Mouse (Mus musculus): ENCODE data around the gene Nelfb. TPM values are rescaled to one million over a fixed set of nuclear protein-coding genes. Genes with fewer than 3 reads are reported as not detected.

Nelfb gene
- polyA plus RNA-seq, 1 experiment from 2014 or later, result 116 TPM

- Histone ChIP-seq H3K4me1 (ENCODE audit: control insufficient read depth, insufficient read depth, low read length) (peaks cover 16% of the 10 kb centered on the region), H3K9ac (ENCODE audit: low read depth, low read length) (no peak within 1 kb of the TSS), H3K4me3 (ENCODE audit: low read depth, low read length) (no peak within 1 kb of the TSS), H3K27ac (ENCODE audit: low read length) (no peak within 1 kb of the TSS), H3K9me3 (replicated peaks; ENCODE audit: control insufficient read depth, low read length, poor library complexity, severe bottlenecking) (no peaks in the 10 kb centered on the region), H3K36me3 (ENCODE audit: control insufficient read depth, insufficient read depth, low read length) (no peaks in the 10 kb centered on the region), H3K4me2 (ENCODE audit: low read length) (no peak within 1 kb of the TSS), H3K27me3 (ENCODE audit: control insufficient read depth, insufficient read depth, low read depth, low read length) (no peaks in the 10 kb centered on the region)
- ATAC-seq, result no peak
- WGBS, result 67% methylated on average over 3 of the region's 3 CpGs
Observed at GRCm38 (mm10) chr2:25214444-25214843, 3.2 kb upstream of the Nelfb start, which contains the start of gene Stpg3. Stpg3 (minus strand) TSS chr2:25214637.

GRCm38 (mm10) chr2:25213266-25213865 lies 2.1 kb upstream of the Nelfb start:
- no peak for ATAC-seq

GRCm38 (mm10) chr2:25210686-25211085 lies 603 bp downstream of the Nelfb start:
- Histone ChIP-seq H3K4me3 (ENCODE audit: low read depth, low read length) (peak overlapping the region; percentile 87), H3K36me3 (ENCODE audit: control insufficient read depth, insufficient read depth, low read length) (no peaks in the 10 kb centered on the region; the same call in 1 of the 2 replicates), H3K27me3 (ENCODE audit: control insufficient read depth, insufficient read depth, low read depth, low read length) (no peaks in the 10 kb centered on the region), H3K9ac (ENCODE audit: low read depth, low read length) (peak overlapping the region; percentile 90), H3K9me3 (replicated peaks; ENCODE audit: control insufficient read depth, low read length, poor library complexity, severe bottlenecking) (no peaks in the 10 kb centered on the region), H3K27ac (ENCODE audit: low read length) (peak overlapping the region; percentile 94), H3K4me2 (ENCODE audit: low read length) (peak overlapping the region; percentile 85), H3K4me1 (ENCODE audit: control insufficient read depth, insufficient read depth, low read length) (peaks cover 34% of the 10 kb centered on the region)
- peak; percentile 53 for ATAC-seq
- WGBS, result 0% methylated on average over 24 of the region's 24 CpGs

More at GRCm38 (mm10) chr2:25213266-25213865, 2.1 kb upstream of the Nelfb start:
- Histone ChIP-seq H3K27me3 (ENCODE audit: control insufficient read depth, insufficient read depth, low read depth, low read length) (no peaks in the 10 kb centered on the region), H3K9me3 (replicated peaks; ENCODE audit: control insufficient read depth, low read length, poor library complexity, severe bottlenecking) (no peaks in the 10 kb centered on the region), H3K36me3 (ENCODE audit: control insufficient read depth, insufficient read depth, low read length) (no peaks in the 10 kb centered on the region), H3K4me2 (ENCODE audit: low read length) (no peak overlapping the region), H3K9ac (ENCODE audit: low read depth, low read length) (no peak overlapping the region), H3K4me1 (ENCODE audit: control insufficient read depth, insufficient read depth, low read length) (peaks cover 25% of the 10 kb centered on the region), H3K4me3 (ENCODE audit: low read depth, low read length) (no peak overlapping the region), H3K27ac (ENCODE audit: low read length) (no peak overlapping the region)
- 72% methylated on average over 21 of the region's 23 CpGs for WGBS

GRCm38 (mm10) chr2:25207593-25207992 lies 3.7 kb downstream of the Nelfb start:
- no peak overlapping the region for H3K4me3 ChIP-seq (ENCODE audit: low read depth, low read length)
- 88% methylated on average over 1 of the region's 1 CpGs for WGBS
- H3K9me3 ChIP-seq (replicated peaks; ENCODE audit: control insufficient read depth, low read length, poor library complexity, severe bottlenecking), result no peaks in the 10 kb centered on the region
- no peaks in the 10 kb centered on the region for H3K27me3 ChIP-seq (ENCODE audit: control insufficient read depth, insufficient read depth, low read depth, low read length)
- H3K9ac ChIP-seq (ENCODE audit: low read depth, low read length), result no peak overlapping the region
- peaks cover 34% of the 10 kb centered on the region for H3K4me1 ChIP-seq (ENCODE audit: control insufficient read depth, insufficient read depth, low read length)
- H3K4me2 ChIP-seq (ENCODE audit: low read length), result no peak overlapping the region
- no peak for ATAC-seq
- H3K36me3 ChIP-seq (ENCODE audit: control insufficient read depth, insufficient read depth, low read length), result peaks cover 12% of the 10 kb centered on the region
- H3K27ac ChIP-seq (ENCODE audit: low read length), result no peak overlapping the region

GRCm38 (mm10) chr2:25203631-25204214 lies 7.6 kb downstream of the Nelfb start:
- no peaks in the 10 kb centered on the region for H3K9me3 ChIP-seq (replicated peaks; ENCODE audit: control insufficient read depth, low read length, poor library complexity, severe bottlenecking)
- no peak overlapping the region for H3K9ac ChIP-seq (ENCODE audit: low read depth, low read length)
- no peak overlapping the region for H3K27ac ChIP-seq (ENCODE audit: low read length)
- ATAC-seq, result no peak
- H3K4me3 ChIP-seq (ENCODE audit: low read depth, low read length), result no peak overlapping the region
- peaks cover 31% of the 10 kb centered on the region for H3K36me3 ChIP-seq (ENCODE audit: control insufficient read depth, insufficient read depth, low read length)
- peaks cover 13% of the 10 kb centered on the region; the same call in 1 of the 2 replicates for H3K4me1 ChIP-seq (ENCODE audit: control insufficient read depth, insufficient read depth, low read length)
- no peak overlapping the region for H3K4me2 ChIP-seq (ENCODE audit: low read length)
- 61% methylated on average over 4 of the region's 4 CpGs for WGBS
- H3K27me3 ChIP-seq (ENCODE audit: control insufficient read depth, insufficient read depth, low read depth, low read length), result no peaks in the 10 kb centered on the region

GRCm38 (mm10) chr2:25200631-25201030 lies 10.7 kb downstream of the Nelfb start:
- ATAC-seq, result no peak
- 93% methylated on average over 2 of the region's 2 CpGs for WGBS

GRCm38 (mm10) chr2:25197946-25198345 lies 13.3 kb downstream of the Nelfb start:
- Histone ChIP-seq H3K9me3 (replicated peaks; ENCODE audit: control insufficient read depth, low read length, poor library complexity, severe bottlenecking) (no peaks in the 10 kb centered on the region), H3K27me3 (ENCODE audit: control insufficient read depth, insufficient read depth, low read depth, low read length) (peaks cover 21% of the 10 kb centered on the region), H3K27ac (ENCODE audit: low read length) (no peak overlapping the region), H3K4me2 (ENCODE audit: low read length) (no peak overlapping the region), H3K4me1 (ENCODE audit: control insufficient read depth, insufficient read depth, low read length) (no peaks in the 10 kb centered on the region; the same call in 1 of the 2 replicates), H3K36me3 (ENCODE audit: control insufficient read depth, insufficient read depth, low read length) (peaks cover 22% of the 10 kb centered on the region), H3K4me3 (ENCODE audit: low read depth, low read length) (no peak overlapping the region), H3K9ac (ENCODE audit: low read depth, low read length) (no peak overlapping the region)
- no peak for ATAC-seq

More at GRCm38 (mm10) chr2:25200631-25201030, 10.7 kb downstream of the Nelfb start:
- Histone ChIP-seq H3K4me3 (ENCODE audit: low read depth, low read length) (no peak overlapping the region), H3K9ac (ENCODE audit: low read depth, low read length) (no peak overlapping the region), H3K27ac (ENCODE audit: low read length) (no peak overlapping the region), H3K36me3 (ENCODE audit: control insufficient read depth, insufficient read depth, low read length) (peaks cover 31% of the 10 kb centered on the region), H3K4me2 (ENCODE audit: low read length) (no peak overlapping the region), H3K4me1 (ENCODE audit: control insufficient read depth, insufficient read depth, low read length) (no peaks in the 10 kb centered on the region), H3K27me3 (ENCODE audit: control insufficient read depth, insufficient read depth, low read depth, low read length) (peaks cover 13% of the 10 kb centered on the region), H3K9me3 (replicated peaks; ENCODE audit: control insufficient read depth, low read length, poor library complexity, severe bottlenecking) (no peaks in the 10 kb centered on the region)

GRCm38 (mm10) chr2:25197191-25197590 lies 14.1 kb downstream of the Nelfb start:
- no peak for ATAC-seq
- Histone ChIP-seq H3K9me3 (replicated peaks; ENCODE audit: control insufficient read depth, low read length, poor library complexity, severe bottlenecking) (no peaks in the 10 kb centered on the region), H3K4me3 (ENCODE audit: low read depth, low read length) (no peak overlapping the region), H3K36me3 (ENCODE audit: control insufficient read depth, insufficient read depth, low read length) (peaks cover 17% of the 10 kb centered on the region), H3K27me3 (ENCODE audit: control insufficient read depth, insufficient read depth, low read depth, low read length) (peaks cover 21% of the 10 kb centered on the region), H3K4me2 (ENCODE audit: low read length) (no peak overlapping the region), H3K9ac (ENCODE audit: low read depth, low read length) (no peak overlapping the region), H3K4me1 (ENCODE audit: control insufficient read depth, insufficient read depth, low read length) (no peaks in the 10 kb centered on the region; the same call in 1 of the 2 replicates), H3K27ac (ENCODE audit: low read length) (no peak overlapping the region)
- WGBS, result 19% methylated on average over 2 of the region's 2 CpGs

- no peak for ATAC-seq
- WGBS, result 11% methylated on average over 8 of the region's 8 CpGs
- H3K36me3 ChIP-seq (ENCODE audit: control insufficient read depth, insufficient read depth, low read length), result peaks cover 17% of the 10 kb centered on the region
- H3K27me3 ChIP-seq (ENCODE audit: control insufficient read depth, insufficient read depth, low read depth, low read length), result peaks cover 21% of the 10 kb centered on the region
- no peaks in the 10 kb centered on the region; the same call in 1 of the 2 replicates for H3K4me1 ChIP-seq (ENCODE audit: control insufficient read depth, insufficient read depth, low read length)
- no peak within 1 kb of the TSS for H3K27ac ChIP-seq (ENCODE audit: low read length)
- H3K9me3 ChIP-seq (replicated peaks; ENCODE audit: control insufficient read depth, low read length, poor library complexity, severe bottlenecking), result no peaks in the 10 kb centered on the region
- no peak within 1 kb of the TSS for H3K4me3 ChIP-seq (ENCODE audit: low read depth, low read length)
- H3K4me2 ChIP-seq (ENCODE audit: low read length), result no peak within 1 kb of the TSS
- no peak within 1 kb of the TSS for H3K9ac ChIP-seq (ENCODE audit: low read depth, low read length)
Observed at GRCm38 (mm10) chr2:25196172-25196954, 14.9 kb downstream of the Nelfb start, which contains the start of gene Tor4a. Tor4a (minus strand) TSS chr2:25196886.
